Mouse (Mus musculus): ENCODE data around the gene Zswim3. TPM values are rescaled to one million over a fixed set of nuclear protein-coding genes. Genes with fewer than 3 reads are reported as not detected.
"Not testable (repeated sequence)": the region's sequence is repeated elsewhere in the genome, so short reads cannot be mapped to it uniquely, and the experiment has no call there.

Gene Zswim3
- total RNA-seq, 2 experiments from 2014 or later = 8.2 to 8.6 TPM

- no peak for DNase-seq
These were observed 51.6 kb downstream of the Zswim3 start for GRCm38 (mm10) chr2:164856309-164857100.

GRCm38 (mm10) chr2:164857101-164857821, 52.4 kb downstream of the Zswim3 start, which contains the start of gene Pltp:
Gene Pltp, minus strand, starts transcription at chr2:164857711.
- no peak for DNase-seq

GRCm38 (mm10) chr2:164857842-164858553, 53.1 kb downstream of the Zswim3 start:
- DNase-seq = no peak

GRCm38 (mm10) chr2:164859155-164859554, 54.3 kb downstream of the Zswim3 start:
- no peak for DNase-seq

- no peak for DNase-seq
These were observed 54.9 kb downstream of the Zswim3 start for GRCm38 (mm10) chr2:164859640-164860432.

- no peak for DNase-seq
These were observed 56.2 kb downstream of the Zswim3 start for GRCm38 (mm10) chr2:164861094-164861493.

GRCm38 (mm10) chr2:164862179-164862861, 57.4 kb downstream of the Zswim3 start:
- DNase-seq = no peak

GRCm38 (mm10) chr2:164863411-164863810, 58.5 kb downstream of the Zswim3 start:
- DNase-seq = not testable (repeated sequence)

GRCm38 (mm10) chr2:164864593-164864992, 59.7 kb downstream of the Zswim3 start:
- no peak for DNase-seq

GRCm38 (mm10) chr2:164866741-164867551, 62.0 kb downstream of the Zswim3 start:
- no peak for DNase-seq

- DNase-seq = no peak
These were observed 62.7 kb downstream of the Zswim3 start for GRCm38 (mm10) chr2:164867566-164867965.

- DNase-seq = no peak
These were observed 63.6 kb downstream of the Zswim3 start for GRCm38 (mm10) chr2:164868491-164868890.

Other genes starting within 250 kb of the Zswim3 start
- gene Wfdc2, start 242.7 kb upstream of the Zswim3 start, total RNA-seq (2021) = not detected
- gene Spint3, start 231.6 kb upstream of the Zswim3 start, total RNA-seq (2021) = not detected
- gene Wfdc6a, start 219.7 kb upstream of the Zswim3 start, total RNA-seq (2021) = not detected
- gene Eppin, start 211.5 kb upstream of the Zswim3 start, total RNA-seq (2021) = not detected
- not detected for gene Wfdc6b, start 191.6 kb upstream of the Zswim3 start, total RNA-seq (2021)
- not detected for gene Wfdc8, start 191.5 kb upstream of the Zswim3 start, total RNA-seq (2021)
- not detected for gene Wfdc16, start 166.3 kb upstream of the Zswim3 start, total RNA-seq (2021)
- gene Wfdc10, start 149.1 kb upstream of the Zswim3 start, total RNA-seq (2021) = not detected
- gene Wfdc9, start 148.5 kb upstream of the Zswim3 start, total RNA-seq (2021) = not detected
- gene Wfdc11, start 131.0 kb upstream of the Zswim3 start, total RNA-seq (2021) = not detected
- gene Wfdc13, start 120.0 kb upstream of the Zswim3 start, total RNA-seq (2021) = not detected
- gene Spint4, start 106.6 kb upstream of the Zswim3 start, total RNA-seq (2021) = not detected
- not detected for gene Spint5, start 89.8 kb upstream of the Zswim3 start, total RNA-seq (2021)
- gene Wfdc3, start 59.2 kb upstream of the Zswim3 start, total RNA-seq (2021) = 1 to 10 TPM; 1.5 to 2.2 TPM
- 10 to 100 TPM; 34.0 to 37.7 TPM for gene Dnttip1, start 59.1 kb upstream of the Zswim3 start, total RNA-seq (2021)
- gene Ube2c, start 35.2 kb upstream of the Zswim3 start, total RNA-seq (2021) = 1 to 10 TPM; 1.2 to 1.5 TPM
- gene Tnnc2, start 25.1 kb upstream of the Zswim3 start, total RNA-seq (2021) = not detected
- 10 to 100 TPM; 36.7 to 44.0 TPM for gene Snx21, start 19.3 kb upstream of the Zswim3 start, total RNA-seq (2021)
- 10 to 100 TPM; 27.8 to 28.2 TPM for gene Acot8, start 216 bp upstream of the Zswim3 start, total RNA-seq (2021)
- gene Zswim1, start 17.6 kb downstream of the Zswim3 start, total RNA-seq (2021) = 10 to 100 TPM; 21.6 to 23.0 TPM
- gene Spata25, start 23.4 kb downstream of the Zswim3 start, total RNA-seq (2021) = not detected
- 10 to 100 TPM; 92.9 to 93.4 TPM for gene Ctsa, start 27.8 kb downstream of the Zswim3 start, total RNA-seq (2021)
- gene Neurl2, start 28.4 kb downstream of the Zswim3 start, total RNA-seq (2021) = 1 to 10 TPM; 1.8 to 2.7 TPM
- gene Pltp, start 52.6 kb downstream of the Zswim3 start, total RNA-seq (2021) = 10 to 100 TPM; 66.9 to 70.7 TPM
- 10 to 100 TPM; 41.2 to 44.1 TPM for gene Pcif1, start 74.2 kb downstream of the Zswim3 start, total RNA-seq (2021)
- gene Zfp335, start 106.7 kb downstream of the Zswim3 start, total RNA-seq (2021) = 10 to 100 TPM; 23.8 to 29.7 TPM
- 1 to 10 TPM; 2.0 to 2.9 TPM for gene Mmp9, start 135.7 kb downstream of the Zswim3 start, total RNA-seq (2021)
- 100 to 1,000 TPM; 398 to 404 TPM for gene Slc12a5, start 155.7 kb downstream of the Zswim3 start, total RNA-seq (2021)
- gene Ncoa5, start 229.8 kb downstream of the Zswim3 start, total RNA-seq (2021) = 10 to 100 TPM; 56.8 to 66.3 TPM

Measured in layer of hippocampus, postnatal 36 days (tissue).